Mouse (Mus musculus): ENCODE results near the gene Ndrg3.
"Not testable (repeated sequence)": the region's sequence is repeated elsewhere in the genome, so short reads cannot be mapped to it uniquely, and the experiment has no call there.

DNA sequence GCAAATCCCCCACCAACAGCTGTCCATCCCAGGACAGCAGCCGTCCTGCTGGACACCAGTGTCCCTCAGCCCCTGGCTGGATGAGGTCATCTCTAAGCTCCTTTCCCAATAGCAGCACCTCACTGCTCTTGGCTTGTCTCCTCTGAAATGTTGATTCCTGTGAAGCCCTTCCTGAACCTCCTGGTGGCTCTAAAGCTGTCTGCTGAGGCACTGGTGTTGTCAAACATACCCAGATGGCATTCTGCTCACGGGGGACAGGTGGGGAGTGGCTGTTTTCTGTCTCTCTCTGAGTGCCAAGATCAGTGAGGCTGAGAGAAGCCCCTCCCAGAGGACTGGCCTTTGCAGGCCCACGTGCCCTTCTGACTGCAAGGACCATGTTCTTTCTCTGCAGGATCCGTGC lies 85.9 kb downstream of the Ndrg3 start:
- not testable (repeated sequence) for TF ChIP-seq CTCF (IDR thresholded peaks at IDR 0.05; ENCODE audit: extremely low read depth, insufficient read depth, insufficient read length, insufficient replicate concordance); POLR2A (IDR thresholded peaks at IDR 0.05; ENCODE audit: low read depth, low read length)
